Mouse (Mus musculus): ENCODE data around the gene Kif5c.

DNA sequence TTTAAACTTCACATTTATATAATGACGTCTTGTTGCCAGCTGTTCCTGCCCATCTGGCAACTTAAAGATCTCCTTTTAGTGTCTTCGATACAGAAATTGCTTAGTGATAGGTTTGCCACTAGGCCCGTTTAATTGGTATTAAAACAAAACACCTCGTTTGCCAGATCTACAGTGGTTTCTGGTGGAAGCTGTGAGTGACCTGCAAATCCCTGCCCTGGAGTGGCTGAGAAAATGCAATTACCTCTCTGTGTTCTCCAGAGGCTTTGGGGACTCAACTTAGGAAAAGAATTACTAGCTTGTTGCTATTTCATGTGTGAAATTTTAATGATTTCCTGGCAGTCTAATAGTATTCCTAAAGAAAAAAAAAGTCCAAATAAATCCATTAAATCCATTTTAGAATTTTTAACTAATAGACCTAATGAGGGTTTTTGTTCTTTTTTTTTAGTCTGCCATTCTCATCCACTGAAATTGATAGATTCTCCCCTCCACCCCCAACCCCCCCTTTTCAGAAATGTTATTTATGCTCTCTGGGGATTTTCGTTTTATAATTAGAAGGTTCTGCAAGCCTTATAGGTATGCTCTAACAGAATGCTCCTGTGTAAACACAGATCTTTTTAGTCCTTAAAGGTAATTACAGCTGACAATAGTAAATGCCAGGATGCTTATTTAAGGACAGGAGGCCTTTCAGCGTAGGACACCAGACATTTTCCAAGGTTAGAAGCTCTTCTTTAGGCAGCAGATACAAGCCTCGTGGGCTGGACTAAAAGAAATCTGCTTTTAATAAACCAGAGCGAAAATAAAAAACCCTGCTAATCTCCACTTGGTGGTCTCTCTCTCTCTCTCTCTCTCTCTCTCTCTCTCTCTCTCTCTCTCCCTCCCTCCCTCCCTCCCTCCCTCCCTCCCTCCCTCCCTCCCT is 100.1 kb downstream of the Kif5c start:
- no peak for TF ChIP-seq GATA1 (IDR thresholded peaks at IDR 0.05; ENCODE audit: low read length)
- no peak for TF ChIP-seq TAL1 (IDR thresholded peaks at IDR 0.05; ENCODE audit: low read length)

Data from erythroblast, embryonic 14.5 days (primary cell).